Mouse (Mus musculus): ENCODE data around the gene Polr1d. TPM values are rescaled to one million over a fixed set of nuclear protein-coding genes. Genes with fewer than 3 reads are reported as not detected.

Polr1d gene
- polyA plus RNA-seq, 1 experiment from 2014 or later = 103 TPM

- no peak overlapping the region for H3K4me3 ChIP-seq (ENCODE audit: low read depth, low read length)
- 15% methylated on average over 13 of the region's 13 CpGs for WGBS (ENCODE audit: insufficient replicate concordance)
- no peaks in the 10 kb centered on the region for H3K4me1 ChIP-seq (ENCODE audit: control insufficient read depth, insufficient read depth, low read length)
- no peak overlapping the region for H3K27ac ChIP-seq (ENCODE audit: low read depth, low read length)
- no peaks in the 10 kb centered on the region for H3K9me3 ChIP-seq (replicated peaks; ENCODE audit: control insufficient read depth, low read length)
- ATAC-seq (replicated peaks; ENCODE audit: insufficient number of reproducible peaks, low FRiP score, low TSS enrichment) = no peak
- H3K9ac ChIP-seq (ENCODE audit: low read depth, low read length) = no peak overlapping the region
- H3K36me3 ChIP-seq (ENCODE audit: control insufficient read depth, insufficient read depth, low read length) = no peaks in the 10 kb centered on the region
- no peak overlapping the region for H3K4me2 ChIP-seq
- peaks cover 18% of the 10 kb centered on the region for H3K27me3 ChIP-seq (ENCODE audit: control insufficient read depth, insufficient read depth, low read length)
These were observed 78.7 kb downstream of the Polr1d start for GRCm38 (mm10) chr5:147155449-147156133.

GRCm38 (mm10) chr5:147156376-147156775 lies 79.5 kb downstream of the Polr1d start:
- H3K9ac ChIP-seq (ENCODE audit: low read depth, low read length) = no peak overlapping the region
- H3K4me1 ChIP-seq (ENCODE audit: control insufficient read depth, insufficient read depth, low read length) = no peaks in the 10 kb centered on the region
- H3K4me2 ChIP-seq = no peak overlapping the region
- WGBS (ENCODE audit: insufficient replicate concordance) = 41% methylated on average over 3 of the region's 3 CpGs
- no peaks in the 10 kb centered on the region for H3K36me3 ChIP-seq (ENCODE audit: control insufficient read depth, insufficient read depth, low read length)
- peaks cover 18% of the 10 kb centered on the region for H3K27me3 ChIP-seq (ENCODE audit: control insufficient read depth, insufficient read depth, low read length)
- no peak overlapping the region for H3K4me3 ChIP-seq (ENCODE audit: low read depth, low read length)
- no peak for ATAC-seq (replicated peaks; ENCODE audit: insufficient number of reproducible peaks, low FRiP score, low TSS enrichment)
- no peak overlapping the region for H3K27ac ChIP-seq (ENCODE audit: low read depth, low read length)
- H3K9me3 ChIP-seq (replicated peaks; ENCODE audit: control insufficient read depth, low read length) = no peaks in the 10 kb centered on the region

- H3K4me2 ChIP-seq = no peak overlapping the region
- WGBS (ENCODE audit: insufficient replicate concordance) = 62% methylated on average over 7 of the region's 7 CpGs
- H3K36me3 ChIP-seq (ENCODE audit: control insufficient read depth, insufficient read depth, low read length) = no peaks in the 10 kb centered on the region
- no peak overlapping the region for H3K27ac ChIP-seq (ENCODE audit: low read depth, low read length)
- no peaks in the 10 kb centered on the region for H3K4me1 ChIP-seq (ENCODE audit: control insufficient read depth, insufficient read depth, low read length)
- H3K9ac ChIP-seq (ENCODE audit: low read depth, low read length) = no peak overlapping the region
- H3K9me3 ChIP-seq (replicated peaks; ENCODE audit: control insufficient read depth, low read length) = no peaks in the 10 kb centered on the region
- H3K4me3 ChIP-seq (ENCODE audit: low read depth, low read length) = no peak overlapping the region
- ATAC-seq (replicated peaks; ENCODE audit: insufficient number of reproducible peaks, low FRiP score, low TSS enrichment) = no peak
- peaks cover 18% of the 10 kb centered on the region for H3K27me3 ChIP-seq (ENCODE audit: control insufficient read depth, insufficient read depth, low read length)
These were observed 80.6 kb downstream of the Polr1d start for GRCm38 (mm10) chr5:147157441-147157840.

GRCm38 (mm10) chr5:147159320-147159719 lies 82.5 kb downstream of the Polr1d start:
- no peak overlapping the region for H3K9ac ChIP-seq (ENCODE audit: low read depth, low read length)
- no peak for ATAC-seq (replicated peaks; ENCODE audit: insufficient number of reproducible peaks, low FRiP score, low TSS enrichment)

GRCm38 (mm10) chr5:147159792-147160191 lies 82.9 kb downstream of the Polr1d start:
- WGBS (ENCODE audit: insufficient replicate concordance) = 83% methylated on average over 2 of the region's 2 CpGs
- Histone ChIP-seq H3K4me2 (no peak overlapping the region), H3K36me3 (ENCODE audit: control insufficient read depth, insufficient read depth, low read length) (no peaks in the 10 kb centered on the region), H3K9me3 (replicated peaks; ENCODE audit: control insufficient read depth, low read length) (no peaks in the 10 kb centered on the region), H3K27ac (ENCODE audit: low read depth, low read length) (no peak overlapping the region), H3K9ac (ENCODE audit: low read depth, low read length) (no peak overlapping the region), H3K4me1 (ENCODE audit: control insufficient read depth, insufficient read depth, low read length) (no peaks in the 10 kb centered on the region), H3K4me3 (ENCODE audit: low read depth, low read length) (no peak overlapping the region), H3K27me3 (ENCODE audit: control insufficient read depth, insufficient read depth, low read length) (peaks cover 14% of the 10 kb centered on the region)
- ATAC-seq (replicated peaks; ENCODE audit: insufficient number of reproducible peaks, low FRiP score, low TSS enrichment) = no peak

More at GRCm38 (mm10) chr5:147159320-147159719, 82.5 kb downstream of the Polr1d start:
- Histone ChIP-seq H3K4me2 (no peak overlapping the region), H3K4me1 (ENCODE audit: control insufficient read depth, insufficient read depth, low read length) (no peaks in the 10 kb centered on the region), H3K4me3 (ENCODE audit: low read depth, low read length) (no peak overlapping the region), H3K36me3 (ENCODE audit: control insufficient read depth, insufficient read depth, low read length) (no peaks in the 10 kb centered on the region), H3K9me3 (replicated peaks; ENCODE audit: control insufficient read depth, low read length) (no peaks in the 10 kb centered on the region), H3K27ac (ENCODE audit: low read depth, low read length) (no peak overlapping the region), H3K27me3 (ENCODE audit: control insufficient read depth, insufficient read depth, low read length) (peaks cover 16% of the 10 kb centered on the region)
- WGBS (ENCODE audit: insufficient replicate concordance) = 51% methylated on average over 6 of the region's 6 CpGs

Other genes starting within 250 kb of the Polr1d start
- gene Rpl21, start 244.2 kb upstream of the Polr1d start, polyA plus RNA-seq (2014; fragmentation: Nextera tagmentation; extraction: Ambion mirVana) = 444 and 490 TPM in 2 replicates
- 10.9 and 11.3 TPM in 2 replicates for gene Rasl11a, start 232.0 kb upstream of the Polr1d start, polyA plus RNA-seq (2014; fragmentation: Nextera tagmentation; extraction: Ambion mirVana)
- 89.2 and 98.6 TPM in 2 replicates for gene Gtf3a, start 128.4 kb upstream of the Polr1d start, polyA plus RNA-seq (2014; fragmentation: Nextera tagmentation; extraction: Ambion mirVana)
- gene Mtif3, start 113.2 kb upstream of the Polr1d start, polyA plus RNA-seq (2014; fragmentation: Nextera tagmentation; extraction: Ambion mirVana) = 20.7 and 23.0 TPM in 2 replicates
- gene Lnx2, start 464 bp upstream of the Polr1d start, polyA plus RNA-seq (2014; fragmentation: Nextera tagmentation; extraction: Ambion mirVana) = 9.4 and 11.0 TPM in 2 replicates
- gene Gsx1, start 111.6 kb downstream of the Polr1d start, polyA plus RNA-seq (2014; fragmentation: Nextera tagmentation; extraction: Ambion mirVana) = not detected in 2 replicates
- not detected in 2 replicates for gene Pdx1, start 192.9 kb downstream of the Polr1d start, polyA plus RNA-seq (2014; fragmentation: Nextera tagmentation; extraction: Ambion mirVana)
- gene Cdx2, start 230.2 kb downstream of the Polr1d start, polyA plus RNA-seq (2014; fragmentation: Nextera tagmentation; extraction: Ambion mirVana) = not detected in 2 replicates
- not detected in 2 replicates for gene Urad, start 245.4 kb downstream of the Polr1d start, polyA plus RNA-seq (2014; fragmentation: Nextera tagmentation; extraction: Ambion mirVana)